Mouse (Mus musculus) heart, embryonic 15.5 days (tissue): Measurements from ENCODE around the gene Dclk3. TPM values are rescaled to one million over a fixed set of nuclear protein-coding genes. Genes with fewer than 3 reads are reported as not detected.

Source experiments
- ATAC-seq: fragments of 200-750 bp; cut with Nextera tagmentation; replicated peaks from 2 replicates; pipeline ENCODE4 v1.8.0; 2017; ENCODE audit warnings: low read depth, moderate TSS enrichment; ENCODE audit not compliant: insufficient number of reproducible peaks, insufficient read depth, low FRiP score
- H3K27ac ChIP-seq: fragments of 300-500 bp; sonication (generic); 2 replicates; pipeline ENCODE4 v1.5.1; 2015; ENCODE audit warnings: mild to moderate bottlenecking, inconsistent platforms
- H3K27me3 ChIP-seq: fragments of 300-500 bp; sonication (generic); 2 replicates; pipeline ENCODE4 v1.6.1; 2015; ENCODE audit warnings: inconsistent platforms
- H3K36me3 ChIP-seq: fragments of 300-500 bp; sonication (generic); 2 replicates; pipeline ENCODE4 v1.6.1; 2015; ENCODE audit warnings: mild to moderate bottlenecking, inconsistent platforms
- H3K4me1 ChIP-seq: fragments of 300-500 bp; sonication (generic); replicated peaks from 2 replicates; pipeline ENCODE4 v1.6.1; 2015; ENCODE audit warnings: inconsistent platforms
- H3K4me2 ChIP-seq: fragments of 300-500 bp; sonication (generic); 2 replicates; pipeline ENCODE4 v1.6.1; 2015; ENCODE audit warnings: inconsistent platforms, mild to moderate bottlenecking, moderate library complexity
- H3K4me3 ChIP-seq: fragments of 300-500 bp; sonication (generic); 2 replicates; pipeline ENCODE4 v1.5.1; 2015; ENCODE audit warnings: mild to moderate bottlenecking, inconsistent platforms
- H3K9ac ChIP-seq: fragments of 300-500 bp; sonication (generic); 2 replicates; pipeline ENCODE4 v1.6.1; 2015; ENCODE audit warnings: mild to moderate bottlenecking, inconsistent platforms
- H3K9me3 ChIP-seq: fragments of 300-500 bp; sonication (generic); replicated peaks from 2 replicates; pipeline ENCODE4 v1.6.1; 2016; ENCODE audit warnings: inconsistent platforms
- WGBS: fragments of 180-500 bp; shearing (Covaris S2); methylation state at CpG from one replicate; pipeline ENCODE4 v1.1.7; 2015; ENCODE audit warnings: mixed read lengths; 5-methylcytosine and 5-hydroxymethylcytosine counted together
- polyA plus RNA-seq: library from polyadenylated mRNA; unstranded; fragments of >200 nt; fragmentation: Nextera tagmentation; extraction: Ambion mirVana; gene quantifications from 2 replicates; pipeline ENCODE4 v1.2.1, GENCODE M21; 2015

The Dclk3 gene
- polyA plus RNA-seq, 1 experiment from 2014 or later: 0.53 TPM

GRCm38 (mm10) chr9:111408427-111408826, 30.5 kb upstream of the Dclk3 start:
- H3K9ac ChIP-seq: no peak overlapping the region
- no peaks in the 10 kb centered on the region for H3K27me3 ChIP-seq
- 66% methylated on average over 10 of the region's 10 CpGs for WGBS
- H3K4me3 ChIP-seq: no peak overlapping the region
- ATAC-seq: no peak
- H3K27ac ChIP-seq: no peak overlapping the region
- no peaks in the 10 kb centered on the region for H3K36me3 ChIP-seq
- no peak overlapping the region for H3K4me2 ChIP-seq
- no peaks in the 10 kb centered on the region for H3K9me3 ChIP-seq
- H3K4me1 ChIP-seq: no peaks in the 10 kb centered on the region

- H3K27ac ChIP-seq: no peak overlapping the region
- no peak overlapping the region for H3K4me3 ChIP-seq
- H3K9ac ChIP-seq: no peak overlapping the region
- no peaks in the 10 kb centered on the region for H3K4me1 ChIP-seq
- no peak overlapping the region for H3K4me2 ChIP-seq
- WGBS: 79% methylated on average over 16 of the region's 16 CpGs
- no peaks in the 10 kb centered on the region for H3K36me3 ChIP-seq
- H3K27me3 ChIP-seq: no peaks in the 10 kb centered on the region
- no peaks in the 10 kb centered on the region for H3K9me3 ChIP-seq
- ATAC-seq: no peak
Measured at GRCm38 (mm10) chr9:111412471-111413160, 26.3 kb upstream of the Dclk3 start.

GRCm38 (mm10) chr9:111421862-111422261, 17.0 kb upstream of the Dclk3 start:
- Histone ChIP-seq H3K4me2 (no peak overlapping the region), H3K9me3 (no peaks in the 10 kb centered on the region), H3K36me3 (no peaks in the 10 kb centered on the region), H3K27ac (no peak overlapping the region), H3K4me3 (no peak overlapping the region), H3K27me3 (no peaks in the 10 kb centered on the region), H3K4me1 (no peaks in the 10 kb centered on the region), H3K9ac (no peak overlapping the region)
- no peak for ATAC-seq
- WGBS: 70% methylated on average over 2 of the region's 2 CpGs

GRCm38 (mm10) chr9:111422567-111422966, 16.3 kb upstream of the Dclk3 start:
- Histone ChIP-seq H3K27ac (no peak overlapping the region), H3K4me1 (no peaks in the 10 kb centered on the region), H3K9ac (no peak overlapping the region), H3K36me3 (no peaks in the 10 kb centered on the region), H3K4me2 (no peak overlapping the region), H3K4me3 (no peak overlapping the region), H3K27me3 (no peaks in the 10 kb centered on the region), H3K9me3 (no peaks in the 10 kb centered on the region)
- WGBS: 54% methylated on average over 5 of the region's 5 CpGs
- no peak for ATAC-seq

- ATAC-seq: no peak
- no peak overlapping the region for H3K4me3 ChIP-seq
- WGBS: 75% methylated on average over 6 of the region's 6 CpGs
Measured at GRCm38 (mm10) chr9:111425113-111425512, 13.8 kb upstream of the Dclk3 start.

GRCm38 (mm10) chr9:111425952-111426351, 12.9 kb upstream of the Dclk3 start:
- no peak overlapping the region for H3K27ac ChIP-seq

More at GRCm38 (mm10) chr9:111425113-111425512, 13.8 kb upstream of the Dclk3 start:
- H3K36me3 ChIP-seq: no peaks in the 10 kb centered on the region
- no peak overlapping the region for H3K9ac ChIP-seq
- no peak overlapping the region for H3K4me2 ChIP-seq
- H3K4me1 ChIP-seq: peaks cover 7% of the 10 kb centered on the region; the same call in 1 of the 2 replicates
- no peaks in the 10 kb centered on the region for H3K27me3 ChIP-seq
- no peaks in the 10 kb centered on the region for H3K9me3 ChIP-seq
- no peak overlapping the region for H3K27ac ChIP-seq

GRCm38 (mm10) chr9:111427891-111428555, 10.9 kb upstream of the Dclk3 start:
- ATAC-seq: no peak
- Histone ChIP-seq H3K27me3 (no peaks in the 10 kb centered on the region), H3K4me3 (no peak overlapping the region), H3K4me2 (no peak overlapping the region), H3K27ac (no peak overlapping the region), H3K9ac (no peak overlapping the region), H3K9me3 (no peaks in the 10 kb centered on the region), H3K36me3 (no peaks in the 10 kb centered on the region), H3K4me1 (peaks cover 7% of the 10 kb centered on the region; the same call in 1 of the 2 replicates)
- 87% methylated on average over 9 of the region's 9 CpGs for WGBS

More at GRCm38 (mm10) chr9:111425952-111426351, 12.9 kb upstream of the Dclk3 start:
- Histone ChIP-seq H3K27me3 (no peaks in the 10 kb centered on the region), H3K36me3 (no peaks in the 10 kb centered on the region), H3K9me3 (no peaks in the 10 kb centered on the region), H3K9ac (no peak overlapping the region), H3K4me3 (no peak overlapping the region), H3K4me1 (peaks cover 7% of the 10 kb centered on the region; the same call in 1 of the 2 replicates), H3K4me2 (no peak overlapping the region)
- WGBS: 86% methylated on average over 4 of the region's 4 CpGs
- no peak for ATAC-seq

- 43% methylated on average over 8 of the region's 8 CpGs for WGBS
- no peaks in the 10 kb centered on the region for H3K27me3 ChIP-seq
- H3K27ac ChIP-seq: no peak overlapping the region
- H3K4me1 ChIP-seq: peaks cover 7% of the 10 kb centered on the region; the same call in 1 of the 2 replicates
- no peak for ATAC-seq
- H3K9me3 ChIP-seq: no peaks in the 10 kb centered on the region
- H3K36me3 ChIP-seq: no peaks in the 10 kb centered on the region
- H3K4me3 ChIP-seq: no peak overlapping the region
- no peak overlapping the region for H3K9ac ChIP-seq
- no peak overlapping the region for H3K4me2 ChIP-seq
Measured at GRCm38 (mm10) chr9:111428698-111429362, 10.1 kb upstream of the Dclk3 start.

GRCm38 (mm10) chr9:111429363-111429750, 9.5 kb upstream of the Dclk3 start:
- peaks cover 7% of the 10 kb centered on the region; the same call in 1 of the 2 replicates for H3K4me1 ChIP-seq
- ATAC-seq: no peak
- H3K4me3 ChIP-seq: no peak overlapping the region
- H3K27ac ChIP-seq: no peak overlapping the region
- no peak overlapping the region for H3K4me2 ChIP-seq
- H3K27me3 ChIP-seq: no peaks in the 10 kb centered on the region
- no peaks in the 10 kb centered on the region for H3K36me3 ChIP-seq
- WGBS: 24% methylated on average over 2 of the region's 2 CpGs
- no peaks in the 10 kb centered on the region for H3K9me3 ChIP-seq
- no peak overlapping the region for H3K9ac ChIP-seq

GRCm38 (mm10) chr9:111435429-111435828, 3.5 kb upstream of the Dclk3 start:
- ATAC-seq: no peak

GRCm38 (mm10) chr9:111439836-111440201, 938 bp downstream of the Dclk3 start:
- H3K9me3 ChIP-seq: no peaks in the 10 kb centered on the region
- 49% methylated on average over 8 of the region's 8 CpGs for WGBS
- peaks cover 13% of the 10 kb centered on the region for H3K27me3 ChIP-seq
- no peak overlapping the region for H3K27ac ChIP-seq
- peaks cover 5% of the 10 kb centered on the region for H3K4me1 ChIP-seq
- H3K4me2 ChIP-seq: peak overlapping the region; percentile 74
- peak overlapping the region; percentile 54; the same call in 1 of the 2 replicates for H3K4me3 ChIP-seq
- no peaks in the 10 kb centered on the region for H3K36me3 ChIP-seq
- H3K9ac ChIP-seq: no peak overlapping the region
- ATAC-seq: no peak

More at GRCm38 (mm10) chr9:111435429-111435828, 3.5 kb upstream of the Dclk3 start:
- H3K4me1 ChIP-seq: peaks cover 5% of the 10 kb centered on the region
- H3K9ac ChIP-seq: no peak overlapping the region
- no peak overlapping the region for H3K4me2 ChIP-seq
- 53% methylated on average over 2 of the region's 2 CpGs for WGBS
- no peak overlapping the region for H3K4me3 ChIP-seq
- no peak overlapping the region for H3K27ac ChIP-seq
- H3K27me3 ChIP-seq: peaks cover 12% of the 10 kb centered on the region
- H3K36me3 ChIP-seq: no peaks in the 10 kb centered on the region
- no peaks in the 10 kb centered on the region for H3K9me3 ChIP-seq
